Mouse (Mus musculus) lung, postnatal 4 days (tissue): Measurements from ENCODE around the gene Vmn2r28.
"Not testable (repeated sequence)": the region's sequence is repeated elsewhere in the genome, so short reads cannot be mapped to it uniquely, and the experiment has no call there.

Source experiments
- DNase-seq, 2 experiments: peaks; one replicate each; pipeline ENCODE4 v3.0.0; 2021

Vmn2r28 gene

GRCm38 (mm10) chr7:5493856-5494255 is at the start of gene Vmn2r28:
Gene Vmn2r28, minus strand, starts transcription at chr7:5493956.
- not testable (repeated sequence) for DNase-seq

GRCm38 (mm10) chr7:5540770-5541436 is 47.1 kb upstream of the Vmn2r28 start:
- not testable (repeated sequence) for DNase-seq

DNA sequence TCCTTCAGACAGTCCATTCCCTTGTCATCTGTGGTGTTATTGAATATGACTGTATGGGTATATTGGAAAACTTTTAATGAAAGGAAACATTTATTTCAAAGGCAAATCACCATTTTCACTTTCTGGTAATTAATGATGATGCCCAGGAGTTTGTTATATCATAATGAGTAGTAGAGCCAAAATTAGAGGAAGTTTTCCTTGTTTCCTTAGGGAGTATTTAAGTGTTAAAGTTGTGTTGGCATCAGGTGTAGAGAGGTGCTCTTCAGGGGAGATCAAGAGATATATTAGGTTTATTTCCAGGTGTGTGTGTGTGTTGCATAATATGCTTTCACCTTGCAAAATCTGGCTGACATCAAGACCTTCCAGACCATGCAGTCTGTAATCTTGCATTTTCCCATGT is 37.1 kb downstream of the Vmn2r28 start, which contains the start of gene Vmn1r59:
TSS of gene Vmn1r59 (minus strand) at position 101 of the 400 bp plus-strand sequence.
- no peak for DNase-seq

DNA sequence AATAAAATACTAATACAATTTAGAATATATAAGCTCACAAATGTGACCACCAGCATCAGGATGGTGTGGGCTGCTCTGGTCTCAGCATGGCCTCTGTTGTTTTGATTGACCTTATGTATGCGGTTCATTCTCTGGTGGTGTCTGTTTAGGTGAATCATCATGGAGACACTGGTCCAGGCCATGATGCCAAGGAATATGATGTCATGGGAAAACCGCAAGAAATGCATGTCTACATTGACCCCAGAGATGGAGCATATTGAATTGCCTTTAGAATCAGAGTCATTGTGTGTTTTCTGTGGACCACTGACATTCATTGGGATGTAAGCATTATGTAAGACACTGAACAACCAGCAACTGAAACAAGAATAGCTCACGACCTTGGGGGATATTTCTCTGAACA is 39.7 kb downstream of the Vmn2r28 start:
- DNase-seq, result not testable (repeated sequence)

- no peak for DNase-seq
Observed at GRCm38 (mm10) chr7:5448627-5449026, 45.1 kb downstream of the Vmn2r28 start.
